ENCODE assay signal across 16 mouse cellular contexts in genomic region chr8:113512856-113513255, GRCm38 (mm10).
"Had no signal": no experiment of that assay in that cellular context is flagged by ENCODE, and none has a peak within 500 bp of the region (broad histone marks: within the 10 kb centered on the region; RNA-seq: fewer than 3 reads in every experiment).

No protein-coding gene starts in this region.

- H3K4me2 ChIP-seq: neural tube, embryonic 13.5 days; neural tube, embryonic 15.5 days; stomach, embryonic 15.5 days had no signal

- H3K27ac ChIP-seq: neural tube, embryonic 13.5 days; neural tube, embryonic 15.5 days; stomach, embryonic 15.5 days; stomach, postnatal 0 days had no signal

- H3K9ac ChIP-seq: neural tube, embryonic 13.5 days; neural tube, embryonic 15.5 days; stomach, embryonic 15.5 days had no signal

- H3K9me3 ChIP-seq: neural tube, embryonic 13.5 days; neural tube, embryonic 15.5 days; stomach, embryonic 15.5 days had no signal

- H3K4me1 ChIP-seq: neural tube, embryonic 13.5 days; neural tube, embryonic 15.5 days; stomach, embryonic 15.5 days had no signal

- DNase-seq: retina, postnatal 1 day; right cerebral cortex, adult 18-20 months; right cerebral cortex, postnatal 14 days; right cerebral cortex, postnatal 25 days; right cerebral cortex, postnatal 4 days; spleen, adult 18-20 months; thymus, adult 18-20 months; thymus, adult 2 months; thymus, postnatal 14 days; thymus, postnatal 25 days; thymus, postnatal 36 days; thymus, postnatal 4 days had no signal

- H3K4me3 ChIP-seq: neural tube, embryonic 13.5 days; neural tube, embryonic 15.5 days; stomach, embryonic 15.5 days had no signal

- H3K36me3 ChIP-seq: neural tube, embryonic 13.5 days; neural tube, embryonic 15.5 days; stomach, embryonic 15.5 days had no signal

- H3K27me3 ChIP-seq: neural tube, embryonic 13.5 days; neural tube, embryonic 15.5 days; stomach, embryonic 15.5 days had no signal
